Comparison of ENCODE assay signal across 7 mouse cellular contexts in genomic region chr14:99894062-99894461, GRCm38 (mm10).
A peak's percentile ranks its signal among the peaks of the same experiment; 100 is the strongest.
DNase-seq lines count a peak whose midpoint lies in the region.

No protein-coding gene starts in this region.

- intact Hi-C loops in left cerebral cortex, postnatal 4 days (cut with DNase I) = loop anchor here (2.0 kb wide), 1 partner anchor 751 kb away; no protein-coding TSS in a partner anchor
- intact Hi-C loops in left cerebral cortex, postnatal 14 days (cut with DNase I) = loop anchor here (1.0 to 5.0 kb wide), 2 partner anchors 597 to 752 kb away; partner anchors contain the start of gene Klf5

- DNase-seq in left cerebral cortex, adult 11 months (ENCODE audit: low spot score) = peak; percentile 38
- DNase-seq in left cerebral cortex, postnatal 4 days = no peak
- peak; percentile 17 to 19 for DNase-seq in frontal cortex, postnatal 10 days (ENCODE audit: low spot score in 2 of 2)
- peak; percentile 48 to 64 for DNase-seq in left cerebral cortex, postnatal 14 days (ENCODE audit: low spot score in 2 of 2)
- peak; percentile 20 for DNase-seq in skeletal muscle tissue, adult 2 months (ENCODE audit: low read depth, low spot score)
- DNase-seq in ovary, postnatal 36 days (ENCODE audit: low spot score) = no peak
- no peak for DNase-seq in T-cell, adult 2 months (ENCODE audit: low spot score)

Comparison
In these comparisons a context has a peak if more than half of its experiments do, and no peak if none do; other contexts are left out.
1. DNase-seq: peak in left cerebral cortex, adult 11 months (single experiment), frontal cortex, postnatal 10 days (2 of 2), left cerebral cortex, postnatal 14 days (2 of 2) and skeletal muscle tissue, adult 2 months (single experiment); none in left cerebral cortex, postnatal 4 days (single experiment), ovary, postnatal 36 days (single experiment) and T-cell, adult 2 months (single experiment).